Mouse (Mus musculus): Measurements from ENCODE around the gene Fgfr3. TPM values are rescaled to one million over a fixed set of nuclear protein-coding genes. Genes with fewer than 3 reads are reported as not detected.

Gene Fgfr3
- polyA plus RNA-seq, 1 experiment from 2014 or later = 17.4 TPM

DNA sequence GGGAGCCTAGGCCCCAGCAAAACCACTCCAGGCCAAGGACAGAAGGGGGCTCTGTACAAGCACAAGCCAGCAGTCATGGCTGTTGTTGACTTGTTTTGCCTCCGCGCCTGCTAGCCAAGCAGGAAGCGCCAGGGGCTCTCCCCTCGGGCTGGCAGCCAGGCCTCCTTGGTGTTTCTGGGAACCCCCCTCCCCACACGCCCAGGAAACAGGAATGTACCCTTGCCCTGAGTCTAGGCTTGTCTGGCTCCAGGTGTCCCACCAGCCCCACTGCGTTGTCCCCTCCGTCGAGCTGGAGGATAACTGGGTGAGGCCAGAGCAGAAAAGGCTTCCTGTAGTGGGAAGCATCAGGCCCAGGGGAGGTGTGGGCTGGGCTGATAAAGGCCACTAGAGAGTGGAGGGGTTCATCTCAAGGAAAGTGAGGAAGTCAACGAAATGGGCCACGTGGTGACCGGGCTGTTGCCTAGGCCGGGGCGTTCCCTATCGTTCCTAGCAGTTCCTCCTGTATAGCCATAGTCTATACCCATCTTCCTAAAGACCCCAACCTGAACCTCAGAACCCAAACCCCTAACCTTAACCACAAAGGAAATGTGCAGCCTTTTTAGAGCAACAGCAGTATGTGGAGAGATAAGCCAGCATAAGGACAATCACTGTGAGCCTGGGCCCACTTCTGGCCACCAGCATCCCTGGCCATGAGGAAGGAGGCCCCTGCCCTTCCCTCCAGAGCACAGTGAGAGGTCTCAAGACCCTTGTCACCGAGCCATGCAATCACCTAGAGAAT lies 39.7 kb upstream of the Fgfr3 start:
- Histone ChIP-seq H3K9me3 (ENCODE audit: control insufficient read depth, low read length) (no peaks in the 10 kb centered on the region), H3K27ac (replicated peaks) (peak overlapping the region; percentile 45; the same call in 1 of the 2 replicates), H3K4me3 (ENCODE audit: low read depth, low read length) (no peak overlapping the region), H3K4me1 (replicated peaks; ENCODE audit: control insufficient read depth, insufficient read depth) (no peaks in the 10 kb centered on the region), H3K36me3 (ENCODE audit: control insufficient read depth, insufficient read depth, low read length) (no peaks in the 10 kb centered on the region), H3K4me2 (replicated peaks; ENCODE audit: low read depth) (no peak overlapping the region), H3K9ac (ENCODE audit: low read length) (no peak overlapping the region), H3K27me3 (ENCODE audit: control insufficient read depth, insufficient read depth, low read length) (no peaks in the 10 kb centered on the region)
- 75% methylated on average over 15 of the region's 15 CpGs for WGBS
- no peak for ATAC-seq (ENCODE audit: low FRiP score, low TSS enrichment)
- TF ChIP-seq CTCF (IDR thresholded peaks at IDR 0.05; ENCODE audit: low read depth) = no peak
- TF ChIP-seq EP300 (optimal IDR thresholded peaks at IDR 0.05) = no peak
- no peak for DNase-seq (ENCODE audit: low spot score)

- H3K27me3 ChIP-seq (ENCODE audit: control insufficient read depth, insufficient read depth, low read length) = no peaks in the 10 kb centered on the region
- no peaks in the 10 kb centered on the region for H3K36me3 ChIP-seq (ENCODE audit: control insufficient read depth, insufficient read depth, low read length)
- H3K9me3 ChIP-seq (ENCODE audit: control insufficient read depth, low read length) = no peaks in the 10 kb centered on the region
- H3K4me2 ChIP-seq (replicated peaks; ENCODE audit: low read depth) = no peak overlapping the region
- TF ChIP-seq CTCF (IDR thresholded peaks at IDR 0.05; ENCODE audit: low read depth) (no peak), EP300 (optimal IDR thresholded peaks at IDR 0.05) (no peak)
- no peak overlapping the region for H3K27ac ChIP-seq (replicated peaks)
- H3K9ac ChIP-seq (ENCODE audit: low read length) = no peak overlapping the region
- WGBS = 81% methylated on average over 4 of the region's 4 CpGs
- H3K4me1 ChIP-seq (replicated peaks; ENCODE audit: control insufficient read depth, insufficient read depth) = no peaks in the 10 kb centered on the region
- no peak for ATAC-seq (ENCODE audit: low FRiP score, low TSS enrichment)
- no peak overlapping the region for H3K4me3 ChIP-seq (ENCODE audit: low read depth, low read length)
- DNase-seq (ENCODE audit: low spot score) = no peak
Observed at GRCm38 (mm10) chr5:33682963-33683362, 38.5 kb upstream of the Fgfr3 start.

GRCm38 (mm10) chr5:33683897-33684652 lies 37.4 kb upstream of the Fgfr3 start:
- Histone ChIP-seq H3K4me3 (ENCODE audit: low read depth, low read length) (no peak overlapping the region), H3K36me3 (ENCODE audit: control insufficient read depth, insufficient read depth, low read length) (no peaks in the 10 kb centered on the region), H3K9ac (ENCODE audit: low read length) (no peak overlapping the region), H3K27me3 (ENCODE audit: control insufficient read depth, insufficient read depth, low read length) (no peaks in the 10 kb centered on the region), H3K9me3 (ENCODE audit: control insufficient read depth, low read length) (no peaks in the 10 kb centered on the region), H3K4me2 (replicated peaks; ENCODE audit: low read depth) (no peak overlapping the region), H3K27ac (replicated peaks) (no peak overlapping the region), H3K4me1 (replicated peaks; ENCODE audit: control insufficient read depth, insufficient read depth) (peaks cover 2% of the 10 kb centered on the region; the same call in 1 of the 2 replicates)
- 44% methylated on average over 7 of the region's 7 CpGs for WGBS
- ATAC-seq (ENCODE audit: low FRiP score, low TSS enrichment) (no peak), DNase-seq (ENCODE audit: low spot score) (no peak)
- peak; percentile 84 for TF ChIP-seq CTCF (IDR thresholded peaks at IDR 0.05; ENCODE audit: low read depth)
- TF ChIP-seq EP300 (optimal IDR thresholded peaks at IDR 0.05) = no peak

- DNase-seq (ENCODE audit: low spot score) (no peak), ATAC-seq (ENCODE audit: low FRiP score, low TSS enrichment) (no peak)
- Histone ChIP-seq H3K36me3 (ENCODE audit: control insufficient read depth, insufficient read depth, low read length) (no peaks in the 10 kb centered on the region), H3K9me3 (ENCODE audit: control insufficient read depth, low read length) (no peaks in the 10 kb centered on the region), H3K4me1 (replicated peaks; ENCODE audit: control insufficient read depth, insufficient read depth) (peaks cover 2% of the 10 kb centered on the region; the same call in 1 of the 2 replicates), H3K4me2 (replicated peaks; ENCODE audit: low read depth) (no peak overlapping the region), H3K9ac (ENCODE audit: low read length) (no peak overlapping the region), H3K4me3 (ENCODE audit: low read depth, low read length) (no peak overlapping the region), H3K27me3 (ENCODE audit: control insufficient read depth, insufficient read depth, low read length) (no peaks in the 10 kb centered on the region), H3K27ac (replicated peaks) (no peak overlapping the region)
- TF ChIP-seq CTCF (IDR thresholded peaks at IDR 0.05; ENCODE audit: low read depth) (no peak), EP300 (optimal IDR thresholded peaks at IDR 0.05) (no peak)
- WGBS = 85% methylated on average over 4 of the region's 4 CpGs
Observed at GRCm38 (mm10) chr5:33684932-33685331, 36.5 kb upstream of the Fgfr3 start.

GRCm38 (mm10) chr5:33687142-33687541 lies 34.3 kb upstream of the Fgfr3 start:
- no peaks in the 10 kb centered on the region for H3K27me3 ChIP-seq (ENCODE audit: control insufficient read depth, insufficient read depth, low read length)
- no peak for TF ChIP-seq EP300 (optimal IDR thresholded peaks at IDR 0.05)
- peak; percentile 18; the same call in 1 of the 2 replicates for TF ChIP-seq CTCF (IDR thresholded peaks at IDR 0.05; ENCODE audit: low read depth)
- no peak overlapping the region for H3K9ac ChIP-seq (ENCODE audit: low read length)
- no peak overlapping the region for H3K27ac ChIP-seq (replicated peaks)
- H3K4me3 ChIP-seq (ENCODE audit: low read depth, low read length) = no peak overlapping the region
- ATAC-seq (ENCODE audit: low FRiP score, low TSS enrichment) = no peak
- no peak overlapping the region for H3K4me2 ChIP-seq (replicated peaks; ENCODE audit: low read depth)
- H3K36me3 ChIP-seq (ENCODE audit: control insufficient read depth, insufficient read depth, low read length) = no peaks in the 10 kb centered on the region
- 67% methylated on average over 4 of the region's 4 CpGs for WGBS
- peaks cover 2% of the 10 kb centered on the region; the same call in 1 of the 2 replicates for H3K4me1 ChIP-seq (replicated peaks; ENCODE audit: control insufficient read depth, insufficient read depth)
- no peaks in the 10 kb centered on the region for H3K9me3 ChIP-seq (ENCODE audit: control insufficient read depth, low read length)
- no peak for DNase-seq (ENCODE audit: low spot score)
